Mouse (Mus musculus) heart, postnatal 4 days (tissue): Measurements from ENCODE around the gene Pepd. TPM values are rescaled to one million over a fixed set of nuclear protein-coding genes. Genes with fewer than 3 reads are reported as not detected.

Experiments
- DNase-seq: peaks from one replicate; pipeline ENCODE4 v3.0.0; 2021
- total RNA-seq, 2 experiments: library from RNA; stranded (reverse); gene quantifications; 2 replicates each; pipeline ENCODE4 v1.2.3; 2021

The Pepd gene
- total RNA-seq, 2 experiments from 2014 or later, result 24.4 to 26.9 TPM

DNA sequence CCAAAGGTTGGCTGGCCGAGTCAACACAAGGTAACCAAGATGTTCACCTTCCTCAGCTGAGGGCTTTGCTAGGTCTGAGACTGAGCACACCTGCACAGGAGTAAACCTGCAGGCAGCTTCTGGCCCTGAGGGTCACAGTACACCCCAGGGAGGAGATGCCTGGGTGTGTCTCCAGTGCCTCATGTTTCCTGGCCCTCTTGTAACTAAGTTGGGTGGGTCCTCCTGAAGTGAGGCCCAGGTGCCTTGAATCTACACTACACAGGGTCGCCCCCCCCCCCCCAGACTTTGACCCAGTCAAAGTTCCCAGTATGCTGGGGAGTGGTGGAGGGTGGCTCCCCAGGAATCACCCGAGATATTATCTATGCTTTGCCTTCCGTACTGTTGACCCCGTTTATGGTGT is 117.0 kb downstream of the Pepd start:
- DNase-seq, result no peak

DNA sequence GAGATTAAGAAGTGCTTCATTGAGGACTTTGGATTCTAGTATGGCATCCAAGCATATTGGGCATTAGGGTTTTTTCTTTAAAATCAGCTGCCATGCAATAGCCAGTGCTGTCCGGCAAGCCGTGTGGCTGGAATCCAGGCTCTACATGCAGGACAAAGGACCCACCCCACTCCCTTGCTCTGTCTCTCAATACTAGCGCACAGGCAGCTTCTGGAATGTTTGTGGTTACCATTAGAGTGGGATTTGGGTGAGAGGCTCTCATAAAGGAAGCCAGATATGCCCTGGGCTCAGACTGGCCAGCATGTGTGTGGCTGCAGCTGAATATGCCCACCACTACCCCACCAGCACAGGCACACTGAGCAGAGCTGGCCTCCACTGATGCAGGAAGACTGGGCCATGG is 117.5 kb downstream of the Pepd start:
- no peak for DNase-seq

- no peak for DNase-seq
Observed at GRCm38 (mm10) chr7:35030567-35030966, 118.4 kb downstream of the Pepd start.

DNA sequence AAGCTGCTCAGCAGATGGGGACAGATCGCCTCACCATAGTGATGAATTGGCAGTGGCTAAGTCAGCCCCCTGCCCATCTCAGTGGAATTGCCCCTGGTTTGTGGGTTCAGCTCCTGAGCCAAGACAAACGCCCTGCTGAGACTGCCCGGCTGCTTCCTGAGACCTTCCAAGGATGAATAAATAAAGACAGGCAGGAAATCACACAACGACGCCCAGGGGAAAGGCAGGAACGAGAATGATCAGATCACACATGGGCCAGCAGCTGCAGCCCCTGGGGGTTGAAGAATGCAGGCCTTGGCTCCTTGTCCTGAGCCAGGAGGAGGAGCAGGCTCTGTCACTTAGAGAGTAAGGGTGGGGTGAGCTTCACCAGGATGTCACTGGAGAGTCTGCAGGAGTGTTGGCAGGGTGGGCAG is 123.0 kb downstream of the Pepd start:
- no peak for DNase-seq

- no peak for DNase-seq
Observed at GRCm38 (mm10) chr7:35035565-35035964, 123.4 kb downstream of the Pepd start.

DNA sequence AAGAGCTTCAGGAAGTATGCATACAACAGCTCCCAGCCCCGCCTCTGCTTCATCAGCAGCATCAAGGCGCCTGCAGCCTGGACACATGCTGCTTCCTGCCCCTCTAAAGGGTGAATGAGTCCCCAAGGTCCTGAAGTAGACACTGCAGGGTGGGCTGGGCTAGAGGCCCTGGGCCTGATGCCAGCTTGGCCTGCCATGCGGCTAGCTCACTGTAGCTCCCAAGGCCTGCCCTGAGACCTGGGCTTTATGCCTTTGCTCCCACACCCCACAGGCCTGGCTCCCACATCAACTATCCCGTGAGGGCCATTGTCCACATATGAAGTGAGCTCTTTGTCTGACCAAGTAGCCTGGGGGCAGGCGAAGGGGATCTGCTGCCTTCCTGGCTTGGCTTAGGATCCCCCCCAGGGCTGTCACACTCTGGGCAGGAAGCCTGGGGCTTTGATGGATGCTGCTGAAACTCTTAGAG is 124.1 kb downstream of the Pepd start:
- DNase-seq, result peak; percentile 68

- no peak for DNase-seq
Observed at GRCm38 (mm10) chr7:35037408-35037807, 125.2 kb downstream of the Pepd start.

DNA sequence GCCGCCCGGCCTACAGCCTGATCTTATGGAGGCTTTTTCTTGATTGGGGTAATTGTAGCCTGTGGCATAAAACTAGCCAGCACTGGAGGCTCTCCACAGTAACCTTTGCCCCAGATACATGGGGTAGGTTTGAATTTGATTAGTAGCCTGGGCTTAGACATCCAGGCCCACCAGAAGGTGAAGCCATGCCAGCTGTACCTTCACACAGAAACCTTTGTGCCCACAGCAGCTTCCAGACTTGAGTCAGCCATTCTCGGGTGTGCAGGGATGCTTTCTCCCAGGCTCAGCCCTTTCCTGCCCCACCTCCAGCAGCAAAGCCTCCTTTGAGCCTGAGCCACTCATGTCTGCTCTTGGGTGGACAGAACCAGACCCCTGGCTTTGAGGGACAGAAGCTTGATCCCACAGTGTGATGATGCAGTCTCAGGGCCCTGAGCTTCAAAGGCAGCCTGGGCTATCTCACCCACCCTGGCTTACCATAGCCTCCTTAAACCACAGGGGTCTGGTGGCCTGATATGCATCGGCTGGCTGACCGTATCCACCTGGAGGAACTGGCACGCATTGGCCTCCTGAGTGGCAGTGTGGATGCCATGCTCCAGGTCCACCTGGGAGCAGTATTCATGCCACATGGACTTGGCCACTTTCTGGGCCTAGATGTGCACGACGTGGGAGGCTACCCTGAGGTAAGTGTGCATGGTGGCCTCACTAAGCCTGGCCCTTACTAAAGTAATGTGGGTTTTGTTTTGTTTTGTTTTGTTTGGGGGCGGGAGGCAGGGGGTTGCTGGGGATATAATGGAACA is 128.2 kb downstream of the Pepd start:
- no peak for DNase-seq

- DNase-seq, result no peak
Observed at GRCm38 (mm10) chr7:35041286-35042208, 129.4 kb downstream of the Pepd start.

GRCm38 (mm10) chr7:35042209-35042554 is 130.0 kb downstream of the Pepd start:
- DNase-seq, result no peak

DNA sequence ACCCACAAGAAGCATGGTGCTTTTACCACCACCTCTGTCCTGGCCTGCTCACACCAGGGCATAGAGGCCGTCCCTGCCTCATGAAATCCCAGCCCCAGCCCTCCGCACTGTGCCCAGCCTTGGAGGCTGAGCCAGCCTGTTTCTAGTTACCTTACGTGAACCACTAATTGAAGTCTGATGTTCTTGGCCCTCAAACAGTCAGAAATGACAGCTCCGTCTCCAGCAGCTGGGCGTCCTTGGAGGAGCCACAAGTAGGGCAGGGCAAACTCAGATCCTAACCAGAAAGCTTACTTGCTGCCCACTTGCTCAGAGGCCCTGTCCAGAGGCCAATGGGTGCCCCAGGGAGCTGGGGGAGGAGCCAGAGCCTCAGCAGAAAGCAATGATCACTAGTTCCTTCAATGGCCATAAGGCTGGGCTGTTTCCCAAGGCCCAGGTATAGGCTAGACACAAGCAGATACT is 130.6 kb downstream of the Pepd start:
- DNase-seq, result no peak

- no peak for DNase-seq
Observed at GRCm38 (mm10) chr7:35043266-35043817, 131.2 kb downstream of the Pepd start.

DNA sequence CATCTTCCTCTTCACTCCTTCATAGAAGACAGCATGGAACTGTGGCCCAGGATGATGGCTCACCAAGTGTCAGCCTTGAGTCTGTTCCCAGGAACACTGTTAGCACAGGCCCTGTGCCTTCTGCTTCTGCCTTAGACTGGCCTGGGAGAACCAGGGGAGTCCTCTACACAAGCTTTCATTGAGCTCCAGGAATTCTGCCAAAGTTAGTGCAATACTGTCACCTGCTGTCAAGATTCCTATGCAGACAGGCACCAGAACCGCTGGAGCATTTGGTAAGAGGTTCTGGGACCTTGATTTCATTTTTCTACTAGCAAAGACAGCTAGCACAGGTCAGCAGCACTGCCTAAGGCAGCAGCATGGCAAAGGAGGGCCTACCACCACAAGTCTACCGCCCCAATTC is 132.5 kb downstream of the Pepd start:
- DNase-seq, result no peak

GRCm38 (mm10) chr7:35046091-35046490 is 133.9 kb downstream of the Pepd start:
- no peak for DNase-seq

DNA sequence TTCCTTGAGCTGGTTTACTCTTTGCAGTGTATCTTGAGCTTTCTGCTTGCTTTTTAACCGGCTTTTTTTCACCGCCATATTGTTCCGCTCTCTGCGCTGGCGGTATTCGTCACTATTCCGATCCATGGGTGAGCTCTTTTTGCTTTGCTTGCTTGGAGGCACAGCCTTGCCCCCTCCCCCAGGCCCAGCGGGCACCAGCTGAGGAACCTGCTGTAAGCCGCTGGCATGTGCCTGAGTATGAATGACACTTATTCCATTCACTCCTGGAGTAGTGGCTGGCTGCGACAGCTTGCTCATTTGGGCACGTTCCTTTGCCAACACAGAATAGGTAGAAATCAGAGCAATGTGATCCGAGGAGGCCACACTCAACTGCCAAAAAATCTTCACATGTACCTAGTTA is 138.4 kb downstream of the Pepd start:
- no peak for DNase-seq

GRCm38 (mm10) chr7:35053161-35053560 is 141.0 kb downstream of the Pepd start:
- no peak for DNase-seq

DNA sequence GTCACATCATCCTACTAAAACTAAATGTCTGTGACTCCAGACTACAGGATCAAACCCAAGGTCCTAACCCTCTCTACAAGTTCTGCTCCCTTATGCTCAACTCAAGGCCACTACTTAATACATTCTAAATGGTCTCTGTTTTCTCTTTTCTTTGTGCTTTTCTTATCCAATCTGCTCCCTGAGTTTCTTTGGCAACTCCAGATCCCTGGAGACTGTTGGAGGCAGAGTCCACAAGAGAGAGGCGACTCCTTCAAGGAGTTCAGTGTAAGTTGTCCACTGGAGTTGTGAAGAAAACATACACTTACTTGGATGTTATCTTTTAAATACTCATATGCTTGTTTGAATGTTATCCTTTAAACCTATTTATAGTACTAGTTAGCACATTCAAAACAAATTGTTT is 142.1 kb downstream of the Pepd start:
- no peak for DNase-seq

- no peak for DNase-seq
Observed at GRCm38 (mm10) chr7:35054977-35055618, 142.9 kb downstream of the Pepd start.

DNA sequence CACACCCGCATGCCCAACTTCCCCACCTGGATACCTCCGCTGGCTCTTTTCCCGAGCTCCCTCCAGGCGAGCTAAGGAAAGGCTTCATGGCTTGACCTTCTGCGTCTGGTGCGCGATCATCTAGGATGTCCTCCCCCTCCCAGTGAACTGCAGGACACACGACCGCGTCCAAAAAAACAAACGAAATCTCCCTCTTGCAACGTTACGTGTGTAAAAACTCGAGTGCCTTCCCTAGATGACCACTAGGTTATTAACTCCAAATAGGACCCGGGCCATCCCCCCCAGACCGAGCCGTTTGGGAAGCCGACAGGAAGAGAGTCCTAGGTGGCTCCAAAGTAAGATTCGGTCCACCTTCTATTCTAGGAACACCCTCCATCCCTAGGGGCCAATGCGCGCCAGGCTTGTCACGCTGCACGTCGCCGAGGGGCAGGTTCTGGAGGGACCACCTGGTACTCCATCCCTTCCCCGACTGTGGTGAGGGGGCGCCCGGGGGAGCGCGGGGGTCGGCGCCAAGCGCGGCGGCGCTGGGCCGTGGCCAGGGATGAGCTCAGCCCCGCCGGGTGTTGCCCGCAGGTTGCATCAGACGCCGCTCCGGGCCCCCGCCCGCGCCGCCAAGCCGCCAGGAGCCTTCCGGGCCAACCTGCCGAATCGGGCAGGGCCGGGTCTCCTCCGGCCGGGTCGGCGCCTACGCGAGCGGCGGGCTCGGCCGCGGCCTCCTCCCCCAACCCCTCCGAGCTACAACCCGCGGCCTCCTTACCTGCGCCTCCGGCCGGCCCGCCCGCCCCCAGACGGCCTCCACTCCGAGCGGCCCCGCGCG is 143.6 kb downstream of the Pepd start:
- peak; percentile 68 for DNase-seq

DNA sequence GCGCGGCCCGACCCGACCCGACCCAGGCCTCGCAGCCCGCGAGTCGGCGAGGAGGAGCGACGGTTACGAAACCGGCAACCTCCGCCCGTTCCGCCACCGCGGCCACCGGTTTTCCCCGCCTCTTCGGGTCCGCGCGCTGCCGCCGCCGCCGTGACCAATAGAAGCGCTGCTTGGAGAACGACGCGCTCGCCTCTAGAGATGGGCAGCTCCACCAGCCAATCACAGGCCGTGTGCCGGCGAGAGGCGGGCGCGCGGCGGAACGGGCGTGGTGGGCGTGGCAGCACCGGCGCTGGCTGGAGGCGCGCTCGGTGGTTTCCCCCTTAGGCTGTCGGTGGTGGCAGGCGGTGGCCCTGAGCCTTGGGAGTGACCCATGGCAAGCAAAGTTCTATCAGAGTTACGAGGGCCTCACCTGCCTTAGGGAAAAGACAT is 144.3 kb downstream of the Pepd start, which contains the start of gene Cebpg:
Gene Cebpg, minus strand, starts transcription at position 138 of the 429 bp plus-strand sequence.
- peak; percentile 98 for DNase-seq

GRCm38 (mm10) chr7:35056999-35057398 is 144.8 kb downstream of the Pepd start:
- no peak for DNase-seq

DNA sequence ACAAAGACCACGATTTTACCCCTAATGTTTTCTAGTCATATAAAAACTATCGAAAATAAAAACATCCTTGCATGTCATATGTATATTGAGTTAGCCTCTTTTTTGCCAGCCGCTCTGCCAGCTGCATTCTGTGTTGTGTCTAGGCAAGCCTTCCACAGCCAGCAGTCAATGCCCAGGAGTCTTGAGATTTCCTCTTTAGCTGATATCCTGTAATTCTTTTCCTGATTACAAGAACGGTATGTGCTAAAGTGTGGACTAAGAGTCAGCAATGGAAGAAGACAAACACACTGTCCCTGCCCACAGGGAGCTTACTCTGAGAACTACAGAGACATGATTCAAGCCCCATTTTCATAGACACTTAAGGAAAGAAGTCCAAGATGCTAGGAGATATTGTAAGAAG is 145.4 kb downstream of the Pepd start:
- DNase-seq, result no peak
